22 mouse cellular contexts compared by ENCODE assay signal in the genomic region with DNA sequence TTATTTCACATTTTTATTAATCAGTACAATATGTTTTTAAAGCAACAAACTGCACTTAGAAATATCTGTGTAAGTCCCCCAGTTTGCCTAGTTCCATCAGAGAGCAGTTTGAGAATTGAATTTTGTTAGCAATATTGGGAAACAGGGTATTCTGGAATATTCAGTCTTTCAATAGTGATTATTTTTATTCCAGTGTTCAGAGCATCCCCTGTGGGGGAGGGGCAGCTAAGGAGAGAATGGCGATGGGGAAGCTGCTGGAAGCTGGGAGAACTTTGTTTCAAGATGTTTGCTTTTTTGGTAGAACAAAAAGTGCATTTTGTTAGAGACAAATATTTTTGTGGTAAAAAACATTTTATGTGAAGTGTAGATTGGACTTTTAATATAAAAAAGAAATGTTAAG. TPM values are rescaled to one million over a fixed set of nuclear protein-coding genes. Genes with fewer than 3 reads are reported as not detected.
"Had no signal": no experiment of that assay in that cellular context is flagged by ENCODE, and none has a peak within 500 bp of the region (broad histone marks: within the 10 kb centered on the region; RNA-seq: fewer than 3 reads in every experiment).

No protein-coding gene starts in this region.

- H3K9me3 ChIP-seq: limb, embryonic 12.5 days; limb, embryonic 15.5 days; midbrain, embryonic 13.5 days; stomach, embryonic 15.5 days had no signal

- H3K9ac ChIP-seq: limb, embryonic 12.5 days; limb, embryonic 15.5 days; liver, embryonic 14.5 days; liver, postnatal 0 days; lung, embryonic 14.5 days; midbrain, embryonic 13.5 days; stomach, embryonic 15.5 days had no signal

- DNase-seq: kidney, adult 18-20 months; kidney, adult 9 months; kidney, postnatal 25 days; left cerebral cortex, postnatal 4 days; liver, postnatal 0 days; lung, embryonic 14.5 days; spleen, adult 18-20 months; thymus, postnatal 25 days had no signal

- H3K4me3 ChIP-seq: limb, embryonic 12.5 days; limb, embryonic 15.5 days; midbrain, embryonic 13.5 days; stomach, embryonic 15.5 days had no signal

- H3K36me3 ChIP-seq: limb, embryonic 12.5 days; limb, embryonic 15.5 days; midbrain, embryonic 13.5 days; stomach, embryonic 15.5 days had no signal

- ATAC-seq: liver, postnatal 0 days; lung, postnatal 0 days; midbrain, embryonic 13.5 days had no signal

- H3K4me2 ChIP-seq: limb, embryonic 12.5 days; limb, embryonic 15.5 days; liver, embryonic 11.5 days; lung, embryonic 14.5 days; midbrain, embryonic 13.5 days; stomach, embryonic 15.5 days had no signal

- H3K27ac ChIP-seq: kidney, postnatal 0 days; limb, embryonic 12.5 days; limb, embryonic 15.5 days; liver, embryonic 14.5 days; macrophage; midbrain, embryonic 13.5 days; stomach, embryonic 15.5 days had no signal

RNA-seq across cellular contexts. Expression of a gene that starts 15.7 kb away (rescaled TPM):
- polyA plus RNA-seq: kidney, postnatal 0 days; large intestine, adult 2 months; limb, embryonic 12.5 days; liver, embryonic 11.5 days; liver, embryonic 14.5 days; liver, postnatal 0 days; lung, embryonic 14.5 days; lung, postnatal 0 days; macrophage; midbrain, embryonic 13.5 days; midbrain, postnatal 0 days; neural tube, embryonic 11.5 days; neural tube, embryonic 14.5 days; stomach, embryonic 15.5 days; thymus, postnatal 0 days had no signal
